Mouse (Mus musculus): ENCODE measurements at regions not wholly inside any gene's neighbourhood (a gene's known extent, or its start where the extent isn't known, plus 50 kb on each side); places are given as distances from the start of the nearest gene placed in this dataset.
A peak's percentile ranks its signal among the peaks of the same experiment; 100 is the strongest.

GRCm38 (mm10) chr15:51502058-51502741 lies 2382.5 kb upstream of the Gm7489 start:
- Histone ChIP-seq H3K27ac (no peak overlapping the region), H3K9me3 (no peaks in the 10 kb centered on the region), H3K4me3 (no peak overlapping the region), H3K4me1 (peaks cover 18% of the 10 kb centered on the region), H3K27me3 (ENCODE audit: poor library complexity, severe bottlenecking) (no peaks in the 10 kb centered on the region), H3K36me3 (replicated peaks) (no peaks in the 10 kb centered on the region)
- no peak for DNase-seq (ENCODE audit: extremely low spot score, low spot score)
- WGBS = 77% methylated on average over 12 of the region's 12 CpGs

- Histone ChIP-seq H3K4me3 (no peak overlapping the region; the same call in 1 of the 2 replicates), H3K9me3 (no peaks in the 10 kb centered on the region), H3K27ac (peak overlapping the region; percentile 73), H3K27me3 (ENCODE audit: poor library complexity, severe bottlenecking) (no peaks in the 10 kb centered on the region), H3K36me3 (replicated peaks) (no peaks in the 10 kb centered on the region), H3K4me1 (peaks cover 18% of the 10 kb centered on the region)
- DNase-seq (ENCODE audit: extremely low spot score, low spot score) = peak; percentile 27
- 20% methylated on average over 10 of the region's 10 CpGs for WGBS
Observed at GRCm38 (mm10) chr15:51502742-51503270, 2381.9 kb upstream of the Gm7489 start.

GRCm38 (mm10) chr15:51503341-51503740 lies 2381.4 kb upstream of the Gm7489 start:
- Histone ChIP-seq H3K27me3 (ENCODE audit: poor library complexity, severe bottlenecking) (no peaks in the 10 kb centered on the region), H3K4me3 (peak overlapping the region; percentile 28; the same call in 1 of the 2 replicates), H3K36me3 (replicated peaks) (no peaks in the 10 kb centered on the region), H3K27ac (no peak overlapping the region), H3K4me1 (peaks cover 18% of the 10 kb centered on the region), H3K9me3 (no peaks in the 10 kb centered on the region)
- peak; percentile 42 for DNase-seq (ENCODE audit: extremely low spot score, low spot score)
- WGBS = 14% methylated on average over 8 of the region's 8 CpGs

- no peaks in the 10 kb centered on the region for H3K9me3 ChIP-seq
- 84% methylated on average over 11 of the region's 11 CpGs for WGBS
- no peak overlapping the region for H3K27ac ChIP-seq
- no peak overlapping the region for H3K4me3 ChIP-seq
- no peaks in the 10 kb centered on the region for H3K27me3 ChIP-seq (ENCODE audit: poor library complexity, severe bottlenecking)
- H3K36me3 ChIP-seq (replicated peaks) = no peaks in the 10 kb centered on the region
- H3K4me1 ChIP-seq = peaks cover 18% of the 10 kb centered on the region
- DNase-seq (ENCODE audit: extremely low spot score, low spot score) = no peak
Observed at GRCm38 (mm10) chr15:51504016-51504760, 2380.5 kb upstream of the Gm7489 start.

GRCm38 (mm10) chr15:51504789-51505188 lies 2379.9 kb upstream of the Gm7489 start:
- Histone ChIP-seq H3K36me3 (replicated peaks) (no peaks in the 10 kb centered on the region), H3K27ac (no peak overlapping the region), H3K27me3 (ENCODE audit: poor library complexity, severe bottlenecking) (no peaks in the 10 kb centered on the region), H3K4me1 (peaks cover 18% of the 10 kb centered on the region), H3K4me3 (no peak overlapping the region), H3K9me3 (no peaks in the 10 kb centered on the region)
- 79% methylated on average over 5 of the region's 5 CpGs for WGBS
- no peak for DNase-seq (ENCODE audit: extremely low spot score, low spot score)

- WGBS = 92% methylated on average over 2 of the region's 2 CpGs
- H3K27me3 ChIP-seq (ENCODE audit: poor library complexity, severe bottlenecking) = no peaks in the 10 kb centered on the region
- DNase-seq (ENCODE audit: extremely low spot score, low spot score) = no peak
Observed at GRCm38 (mm10) chr15:51507126-51507525, 2377.6 kb upstream of the Gm7489 start.

GRCm38 (mm10) chr15:51511319-51511718 lies 2373.4 kb upstream of the Gm7489 start:
- H3K4me1 ChIP-seq = peaks cover 18% of the 10 kb centered on the region
- no peak overlapping the region for H3K27ac ChIP-seq
- no peaks in the 10 kb centered on the region for H3K36me3 ChIP-seq (replicated peaks)
- H3K9me3 ChIP-seq = no peaks in the 10 kb centered on the region
- 17% methylated on average over 5 of the region's 5 CpGs for WGBS
- no peak for DNase-seq (ENCODE audit: extremely low spot score, low spot score)
- H3K4me3 ChIP-seq = no peak overlapping the region
- H3K27me3 ChIP-seq (ENCODE audit: poor library complexity, severe bottlenecking) = no peaks in the 10 kb centered on the region

More at GRCm38 (mm10) chr15:51507126-51507525, 2377.6 kb upstream of the Gm7489 start:
- Histone ChIP-seq H3K27ac (no peak overlapping the region), H3K4me3 (no peak overlapping the region), H3K36me3 (replicated peaks) (no peaks in the 10 kb centered on the region), H3K4me1 (peaks cover 35% of the 10 kb centered on the region), H3K9me3 (no peaks in the 10 kb centered on the region)

- no peaks in the 10 kb centered on the region for H3K9me3 ChIP-seq
- no peaks in the 10 kb centered on the region for H3K36me3 ChIP-seq (replicated peaks)
- H3K4me3 ChIP-seq = no peak overlapping the region
- no peak for DNase-seq (ENCODE audit: extremely low spot score, low spot score)
- 78% methylated on average over 5 of the region's 5 CpGs for WGBS
- no peak overlapping the region for H3K27ac ChIP-seq
- no peaks in the 10 kb centered on the region for H3K27me3 ChIP-seq (ENCODE audit: poor library complexity, severe bottlenecking)
- 0 out of 2 replicates have a peak, but pooled peaks cover 3% of the 10 kb centered on the region for H3K4me1 ChIP-seq
Observed at GRCm38 (mm10) chr15:51536317-51536716, 2348.4 kb upstream of the Gm7489 start.

GRCm38 (mm10) chr15:51551216-51551775 lies 2333.4 kb upstream of the Gm7489 start:
- H3K9me3 ChIP-seq = no peaks in the 10 kb centered on the region
- no peak overlapping the region for H3K4me3 ChIP-seq
- WGBS = 92% methylated on average over 4 of the region's 4 CpGs
- no peak overlapping the region for H3K27ac ChIP-seq
- no peak for DNase-seq (ENCODE audit: extremely low spot score, low spot score)
- H3K4me1 ChIP-seq = no peaks in the 10 kb centered on the region
- no peaks in the 10 kb centered on the region for H3K36me3 ChIP-seq (replicated peaks)
- H3K27me3 ChIP-seq (ENCODE audit: poor library complexity, severe bottlenecking) = no peaks in the 10 kb centered on the region

- Histone ChIP-seq H3K36me3 (replicated peaks) (no peaks in the 10 kb centered on the region), H3K9me3 (no peaks in the 10 kb centered on the region), H3K4me1 (no peaks in the 10 kb centered on the region), H3K4me3 (no peak overlapping the region), H3K27me3 (ENCODE audit: poor library complexity, severe bottlenecking) (no peaks in the 10 kb centered on the region), H3K27ac (no peak overlapping the region)
- DNase-seq (ENCODE audit: extremely low spot score, low spot score) = no peak
Observed at GRCm38 (mm10) chr15:51558215-51558614, 2326.5 kb upstream of the Gm7489 start.

- H3K27ac ChIP-seq = no peak overlapping the region
- H3K27me3 ChIP-seq (ENCODE audit: poor library complexity, severe bottlenecking) = no peaks in the 10 kb centered on the region
- WGBS = 85% methylated on average over 3 of the region's 3 CpGs
- no peak for DNase-seq (ENCODE audit: extremely low spot score, low spot score)
- no peaks in the 10 kb centered on the region for H3K9me3 ChIP-seq
- H3K4me3 ChIP-seq = no peak overlapping the region
- H3K4me1 ChIP-seq = no peaks in the 10 kb centered on the region
- no peaks in the 10 kb centered on the region for H3K36me3 ChIP-seq (replicated peaks)
Observed at GRCm38 (mm10) chr15:51565543-51565942, 2319.2 kb upstream of the Gm7489 start.

GRCm38 (mm10) chr15:51570631-51571030 lies 2314.1 kb upstream of the Gm7489 start:
- WGBS = 96% methylated on average over 1 of the region's 1 CpGs
- DNase-seq (ENCODE audit: extremely low spot score, low spot score) = no peak
- no peak overlapping the region for H3K27ac ChIP-seq

More at GRCm38 (mm10) chr15:51570631-51571030, 2314.1 kb upstream of the Gm7489 start:
- peaks cover 5% of the 10 kb centered on the region; the same call in 1 of the 2 replicates for H3K4me1 ChIP-seq
- no peaks in the 10 kb centered on the region for H3K9me3 ChIP-seq
- H3K27me3 ChIP-seq (ENCODE audit: poor library complexity, severe bottlenecking) = no peaks in the 10 kb centered on the region
- no peaks in the 10 kb centered on the region for H3K36me3 ChIP-seq (replicated peaks)
- H3K4me3 ChIP-seq = no peak overlapping the region
